Mouse (Mus musculus): ENCODE data around the gene Olfr763.
"Not testable (repeated sequence)": the region's sequence is repeated elsewhere in the genome, so short reads cannot be mapped to it uniquely, and the experiment has no call there.

Olfr763 gene

GRCm38 (mm10) chr10:129049898-129050297 lies 39.3 kb downstream of the Olfr763 start, which contains the start of gene Olfr765:
Gene Olfr765 (minus strand): TSS chr10:129049998.
- not testable (repeated sequence) for DNase-seq (ENCODE audit: low spot score)

All from T-cell, adult 2 months (primary cell).